Mouse (Mus musculus) spleen, adult 18-20 months (tissue): Measurements from ENCODE around the gene Esrra.

ENCODE experiments used
- DNase-seq, 2 experiments: peaks; one replicate each; pipeline ENCODE4 v3.0.0; 2022; ENCODE audit warnings: mixed read lengths in 2 of 2

The Esrra gene

DNA sequence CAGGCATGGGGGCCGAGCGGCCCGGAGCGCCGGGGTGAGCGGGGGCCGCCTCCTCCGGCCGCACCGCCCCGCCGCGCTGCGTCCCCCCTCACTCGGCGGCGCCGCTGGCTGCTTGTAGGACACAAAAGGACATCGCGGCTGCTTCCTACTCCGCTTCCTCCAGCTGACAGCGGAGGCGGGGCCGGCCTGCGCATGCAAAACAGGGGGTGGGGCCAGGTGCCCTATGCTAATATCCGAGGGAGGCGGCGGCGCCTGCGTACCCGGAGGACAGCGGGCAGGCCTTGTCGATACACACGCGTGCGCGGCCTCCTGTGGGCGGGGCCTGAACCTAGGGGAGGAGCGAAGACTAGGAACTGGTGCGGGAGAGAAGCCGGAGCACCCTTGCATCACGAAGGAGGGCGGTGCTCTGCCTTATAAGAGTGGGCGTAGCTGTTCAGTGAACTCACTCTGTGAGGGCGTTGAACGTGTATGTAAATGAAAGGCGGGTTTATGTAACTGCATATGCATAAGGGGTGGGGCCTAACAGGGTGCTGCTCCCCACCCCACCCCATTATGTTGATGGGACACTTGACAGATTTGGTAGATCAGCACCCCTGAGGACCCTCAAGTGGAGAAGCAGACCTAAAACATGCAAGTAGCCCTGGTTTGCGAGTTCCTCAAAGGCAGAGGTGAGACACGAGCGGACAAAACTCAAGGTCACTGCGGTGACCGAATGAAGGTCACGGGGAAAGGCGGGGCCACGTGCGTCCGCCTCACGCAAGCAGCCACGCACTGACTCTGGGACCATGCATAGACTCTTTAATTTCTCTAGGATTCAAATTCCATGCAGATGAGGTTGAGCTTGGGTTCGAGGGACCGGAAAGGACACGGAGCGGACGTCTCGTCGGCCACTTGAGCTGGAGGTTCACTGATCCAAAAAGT, at the start of gene Esrra:
TSS of gene Esrra (minus strand) at position 167 of the 921 bp plus-strand sequence.
- peak; percentile 100 for DNase-seq

DNA sequence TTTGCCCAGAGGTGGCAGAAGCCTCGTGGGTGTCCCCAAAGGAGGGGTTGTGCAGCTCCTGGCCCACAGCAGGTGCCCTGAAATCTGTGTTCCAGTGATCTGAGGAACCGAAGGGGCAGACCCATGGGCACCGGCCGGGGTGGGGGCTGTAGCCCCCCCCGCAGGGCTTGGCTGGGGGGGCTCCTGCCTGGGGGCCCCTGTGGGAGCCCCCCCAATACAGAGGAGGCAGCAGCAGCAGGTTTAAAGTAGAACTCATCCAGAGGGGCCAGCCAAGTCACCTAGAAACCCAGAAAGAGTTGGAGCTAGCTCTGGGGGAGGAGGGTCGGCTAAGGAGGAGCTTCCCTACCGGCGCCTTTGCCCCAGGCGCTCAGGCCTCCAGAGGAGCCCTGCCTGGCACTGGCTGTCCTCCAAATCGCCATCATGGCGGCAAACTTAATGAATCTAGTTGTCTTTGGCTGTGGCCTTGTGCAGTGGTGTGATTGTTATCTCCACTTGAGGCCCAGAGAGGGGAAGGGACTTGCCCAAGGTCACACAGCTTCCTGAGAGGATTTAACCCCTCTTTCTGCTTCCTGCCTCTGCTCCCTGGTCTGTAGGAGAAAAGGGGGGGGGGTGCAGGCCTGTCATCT, 49.0 kb upstream of the Esrra start:
- DNase-seq, result no peak

DNA sequence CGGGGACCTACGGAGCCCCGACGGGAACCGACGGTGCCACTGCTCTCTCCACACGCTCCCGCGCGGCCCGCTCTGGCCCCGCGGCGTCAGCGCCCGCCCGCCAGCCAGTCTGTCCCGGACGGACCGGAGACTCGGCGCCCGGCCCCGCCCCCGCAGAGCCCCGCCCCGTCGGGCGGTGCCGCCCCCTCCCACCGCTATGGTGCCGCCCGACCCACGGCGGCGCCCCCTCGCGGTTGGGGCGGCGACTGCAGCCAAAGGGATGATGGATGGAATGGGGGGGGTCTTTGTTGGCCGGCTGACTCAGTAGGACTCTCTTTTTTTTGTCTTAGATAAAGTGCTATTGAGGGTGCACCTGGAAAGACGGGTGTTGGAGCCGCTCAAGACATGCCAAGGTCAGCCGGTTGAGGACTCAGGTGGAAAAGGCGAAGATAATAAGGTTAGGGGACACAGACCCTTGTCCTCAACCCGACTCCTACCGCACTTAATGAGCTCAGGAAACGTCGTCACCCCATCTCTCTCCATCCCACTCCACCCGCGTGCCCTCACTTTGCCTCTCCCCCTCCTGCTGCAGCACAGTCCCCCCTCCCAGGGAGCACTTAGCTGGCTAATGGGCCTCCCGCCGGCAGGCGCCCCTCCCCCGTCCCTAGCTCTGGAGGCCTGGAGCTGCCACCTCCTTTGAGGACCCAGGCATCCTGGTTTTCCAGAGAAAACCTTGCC, 48.2 kb upstream of the Esrra start:
- peak; percentile 66 to 78 for DNase-seq

DNA sequence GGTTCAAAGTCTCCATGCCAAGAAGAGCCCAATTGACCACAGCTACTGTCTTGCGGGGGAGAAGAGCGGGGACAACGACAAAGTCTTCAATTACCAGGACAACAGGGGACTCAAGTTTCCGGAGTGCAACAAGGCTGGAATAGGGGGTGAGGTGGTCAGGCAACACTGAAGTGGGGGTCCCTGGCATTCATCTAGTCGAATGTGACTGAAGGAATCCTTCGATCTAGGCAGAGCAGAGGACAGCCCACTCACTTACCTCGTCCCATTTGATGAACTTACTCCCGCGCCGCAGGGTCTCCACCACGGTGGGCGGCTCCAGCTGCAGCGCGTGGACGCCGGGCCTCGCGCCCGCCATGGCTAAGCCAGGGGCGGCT, 47.7 kb upstream of the Esrra start:
- DNase-seq, result no peak

DNA sequence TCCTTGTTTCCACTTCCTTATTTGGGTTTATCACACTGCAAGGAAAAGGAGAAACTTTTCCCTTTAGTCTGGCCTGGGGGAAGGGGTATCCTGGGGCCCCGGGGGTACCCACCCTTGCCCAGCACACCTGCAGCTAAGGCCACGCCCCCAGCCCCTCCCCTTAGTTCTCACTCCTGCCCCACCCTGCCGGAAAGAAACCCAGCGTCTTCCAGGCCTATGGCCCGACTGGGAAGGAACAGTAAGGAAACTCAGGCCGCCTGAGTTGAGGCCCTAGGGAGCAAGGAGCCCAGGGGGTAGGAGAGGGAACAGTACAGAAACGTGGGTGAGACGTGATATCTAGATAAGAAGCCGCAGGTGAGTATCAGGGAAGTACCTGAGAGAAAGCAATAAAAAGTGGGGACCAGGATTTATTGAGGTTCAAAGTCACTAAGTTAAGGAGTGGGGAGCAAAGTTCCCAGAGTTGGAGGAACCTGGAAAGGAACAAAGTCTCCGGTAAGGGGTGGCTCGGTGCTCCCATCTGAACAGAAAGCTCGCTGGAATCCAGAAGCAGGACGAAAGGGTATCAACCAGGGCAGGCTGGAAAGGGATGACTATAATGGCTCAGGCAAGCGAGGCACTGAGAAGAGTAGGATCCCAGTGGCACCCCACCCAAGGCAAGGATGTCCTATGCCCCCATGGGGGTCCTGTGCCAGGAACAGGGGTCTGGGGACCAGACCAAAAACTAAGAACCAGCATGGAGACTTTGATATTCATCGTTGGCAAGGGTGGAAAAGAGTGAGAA, 47.1 kb upstream of the Esrra start:
- DNase-seq, result no peak

DNA sequence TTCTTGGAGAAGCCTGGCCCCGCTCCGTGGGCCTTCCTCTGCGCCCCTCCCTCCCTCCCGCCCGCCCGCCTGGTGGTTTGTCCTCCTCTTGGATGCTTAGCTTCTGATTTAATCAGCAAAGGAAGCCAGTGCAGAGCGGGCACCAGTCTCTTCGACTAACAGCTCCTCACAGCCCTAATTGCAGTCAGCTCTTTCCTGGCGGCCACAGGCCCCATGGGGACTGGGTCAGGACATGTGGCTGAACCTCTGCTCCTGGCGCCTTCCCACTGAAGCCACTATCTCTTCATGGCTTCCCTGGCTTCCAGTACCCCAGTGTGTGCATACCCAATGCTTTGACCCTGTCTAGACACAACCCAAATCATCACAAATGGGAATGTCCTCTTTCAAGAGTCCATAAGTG, 34.8 kb upstream of the Esrra start:
- no peak for DNase-seq

DNA sequence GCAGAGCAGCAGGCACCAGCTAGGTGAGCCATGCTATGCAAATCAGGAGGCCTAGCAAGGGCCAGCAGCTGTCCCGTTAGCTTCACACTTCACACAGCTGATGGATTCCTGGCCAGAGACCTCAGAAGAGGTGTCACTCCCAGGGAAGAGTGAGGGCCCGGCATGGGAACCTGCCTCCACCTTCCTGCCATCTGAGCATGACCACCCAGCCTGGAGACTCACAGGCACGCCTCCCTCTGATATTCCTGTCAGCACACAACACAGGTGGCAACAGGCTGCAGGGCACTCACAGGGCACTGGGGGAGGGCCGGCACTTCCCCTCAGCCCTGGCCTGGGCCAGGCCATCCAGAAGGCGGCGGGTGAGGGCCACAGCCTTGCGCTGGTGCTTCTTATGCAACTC, 33.8 kb upstream of the Esrra start:
- DNase-seq, result no peak

DNA sequence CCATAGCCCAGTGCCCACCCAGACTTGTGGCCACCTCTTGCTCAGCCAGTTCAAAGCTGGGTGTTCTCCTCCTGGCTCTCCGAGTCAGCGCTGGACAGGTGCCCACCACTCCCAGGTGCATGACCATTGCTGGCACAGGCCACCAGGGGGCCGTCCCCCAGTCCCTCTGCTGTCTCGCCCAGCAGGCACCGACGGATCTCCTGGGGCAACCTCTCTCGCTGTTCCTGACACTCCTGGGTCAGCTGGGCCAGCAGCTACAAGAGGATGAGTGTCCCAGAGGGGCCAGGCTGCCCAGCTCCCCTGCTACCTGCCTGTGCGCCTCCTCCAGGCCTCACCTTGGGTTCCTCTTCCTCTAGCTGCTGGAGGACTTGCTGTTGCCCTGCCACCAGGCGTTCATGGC, 32.4 kb upstream of the Esrra start:
- DNase-seq, result no peak

DNA sequence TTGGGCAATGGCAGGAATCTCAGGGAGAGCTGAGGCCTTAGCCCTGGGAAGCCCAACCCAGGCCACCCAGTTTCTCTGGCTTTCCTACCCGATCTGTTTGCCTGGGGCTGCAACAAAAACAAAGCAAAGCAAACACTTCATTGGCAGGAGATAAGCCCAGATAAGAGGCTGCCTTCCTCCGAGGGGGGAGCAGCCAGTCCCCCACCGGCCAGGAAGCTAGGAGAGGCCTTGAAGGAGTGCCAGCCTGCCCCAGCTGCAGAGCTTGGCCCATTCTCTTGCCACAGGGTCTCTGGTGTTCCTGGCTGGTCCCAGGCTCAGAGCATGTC, 31.1 kb upstream of the Esrra start:
- no peak for DNase-seq

DNA sequence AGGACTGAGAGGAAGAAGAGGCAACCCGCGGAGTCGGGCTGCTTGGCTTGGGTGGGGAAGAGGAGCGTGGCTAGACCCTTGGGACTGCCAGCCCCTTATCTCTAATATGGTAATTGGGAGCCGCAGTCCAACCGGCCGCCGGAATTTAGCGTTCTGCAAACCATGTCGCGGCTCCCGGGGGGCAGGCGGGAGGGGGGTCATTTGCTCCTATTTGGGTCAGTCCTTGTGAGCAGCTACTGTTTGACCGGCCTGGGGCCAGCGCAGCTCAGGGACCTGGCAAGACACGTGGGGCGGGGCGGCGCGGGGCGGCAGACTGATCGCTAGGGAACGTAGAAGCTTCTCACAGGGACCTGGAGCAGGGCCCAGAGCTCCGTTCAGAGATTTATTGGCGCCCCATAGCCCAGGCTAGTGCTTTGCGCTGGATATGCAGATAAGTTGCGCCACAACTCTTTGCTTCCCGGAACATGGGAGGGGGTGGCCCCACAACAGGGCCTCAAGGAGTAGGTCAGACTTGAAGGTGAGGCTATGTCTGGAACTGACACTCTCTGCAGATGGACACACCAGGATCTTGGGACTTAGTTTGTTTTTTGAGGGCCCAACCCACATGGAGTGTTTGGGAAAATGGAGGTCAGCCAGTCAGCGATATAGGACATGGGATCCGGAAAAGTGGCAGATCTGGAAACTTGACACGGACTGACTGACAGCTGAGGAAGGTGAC, 30.5 kb upstream of the Esrra start:
- DNase-seq, result peak; percentile 45 to 66

DNA sequence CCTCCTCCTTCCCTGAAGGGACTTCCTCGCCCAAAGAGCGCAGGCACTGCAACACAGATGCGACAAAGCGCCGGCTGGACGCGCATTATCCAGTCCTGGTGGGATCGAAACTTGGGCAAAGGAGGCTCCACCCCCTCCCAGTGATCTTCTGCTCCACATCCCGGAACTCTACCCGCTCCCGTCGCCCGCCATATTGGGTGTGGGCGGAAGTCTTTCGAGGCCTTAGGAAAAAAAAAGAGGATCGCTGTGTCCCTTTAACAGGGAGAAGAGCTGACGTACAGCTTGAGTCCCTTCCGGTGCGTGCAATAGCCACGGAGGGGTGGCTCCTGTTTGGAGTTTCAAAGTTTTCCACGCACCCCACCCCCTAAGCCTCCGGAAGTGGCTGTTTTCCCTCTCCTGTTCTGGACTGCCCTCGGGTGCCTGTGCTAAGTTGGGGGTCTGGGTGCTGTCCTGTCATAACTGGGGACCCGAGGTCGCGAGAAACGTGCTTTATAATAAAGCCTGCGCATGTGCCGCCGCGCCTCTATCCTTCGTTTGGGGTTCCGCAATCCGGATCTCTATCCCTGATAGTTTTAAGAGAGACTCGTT, 29.9 kb upstream of the Esrra start:
- peak; percentile 74 to 81 for DNase-seq

DNA sequence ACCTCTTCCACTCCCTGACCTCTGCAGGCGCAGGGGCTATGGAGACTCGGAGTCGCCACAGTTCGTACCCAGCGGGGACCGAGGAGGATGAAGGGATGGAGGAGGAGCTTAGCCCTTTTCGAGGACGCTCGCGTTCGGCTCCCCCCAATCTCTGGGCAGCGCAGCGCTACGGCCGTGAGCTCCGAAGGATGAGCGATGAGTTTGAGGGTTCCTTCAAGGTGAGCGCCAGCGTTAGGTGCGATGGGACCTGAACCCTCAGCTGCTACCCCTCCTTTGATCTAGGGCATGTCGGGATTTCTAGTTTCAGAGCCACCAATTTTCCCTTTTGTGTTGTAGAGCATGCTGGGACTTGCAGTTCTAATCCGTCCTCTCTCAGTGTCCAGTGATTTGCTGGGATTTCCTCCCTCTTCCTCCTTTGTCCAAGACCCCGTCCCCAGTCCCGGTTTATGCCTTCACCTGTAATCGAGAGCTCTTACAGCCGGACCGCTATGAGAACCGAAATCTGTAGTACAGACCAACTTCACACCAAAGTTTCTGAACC, 29.1 kb upstream of the Esrra start:
- DNase-seq, result peak in 1 of 2 experiments; percentile 44

DNA sequence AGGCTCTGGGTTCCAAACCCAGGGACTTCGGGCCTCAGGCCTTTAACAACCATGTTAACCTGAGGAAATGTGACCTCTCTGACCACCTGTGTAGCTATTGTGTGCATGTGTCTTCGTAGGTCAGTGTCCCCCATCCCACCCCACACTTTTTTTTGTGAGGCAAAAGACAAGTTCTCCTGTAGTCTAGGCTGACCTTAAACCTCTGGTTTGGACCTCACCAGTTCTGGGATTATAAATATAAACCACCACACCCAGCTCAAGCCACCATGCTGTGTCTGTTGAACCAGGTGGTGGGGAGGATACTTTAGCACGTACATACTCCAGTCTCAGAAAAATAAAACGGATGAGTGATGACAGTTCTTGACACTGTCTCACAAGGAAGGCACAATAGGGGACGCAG, 28.3 kb upstream of the Esrra start:
- DNase-seq, result no peak

DNA sequence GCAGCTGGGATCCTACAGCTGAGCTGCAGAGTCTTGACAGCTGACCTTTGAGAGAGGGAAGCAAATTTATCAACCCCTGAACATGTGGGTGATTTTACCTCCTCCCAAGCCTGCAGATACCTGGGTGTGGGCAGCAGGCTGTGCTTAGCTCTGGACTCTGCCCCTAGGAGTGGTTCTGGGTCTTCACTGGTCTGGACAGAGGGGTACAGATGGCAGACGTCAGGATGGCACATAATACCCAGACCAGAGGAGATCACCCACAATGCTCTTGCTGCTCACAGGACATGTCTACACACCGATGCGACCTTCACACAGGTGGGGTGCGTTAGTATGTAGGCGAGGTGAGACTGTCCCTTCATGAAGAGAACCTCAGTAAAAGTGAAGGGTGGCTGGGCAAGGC, 27.9 kb upstream of the Esrra start:
- DNase-seq, result no peak

DNA sequence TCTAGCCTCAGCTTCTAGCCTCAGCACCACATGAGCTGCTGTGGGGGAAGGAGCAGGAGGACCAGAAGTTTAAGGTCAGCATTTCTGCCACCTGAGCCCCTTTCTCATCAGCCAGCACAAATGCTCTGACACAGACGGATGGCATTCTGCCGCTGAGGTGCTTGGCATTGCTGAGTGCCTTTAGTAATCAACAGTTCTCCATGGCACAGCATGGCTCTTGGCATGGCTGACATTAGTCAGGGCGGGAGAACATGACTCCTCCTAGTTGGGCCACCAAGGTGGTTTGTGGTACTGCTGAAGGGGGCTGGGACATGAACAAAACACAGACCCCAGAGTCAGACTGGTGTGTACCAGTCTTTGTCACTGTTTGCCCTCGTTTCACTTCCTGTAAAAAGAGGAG, 26.6 kb upstream of the Esrra start:
- DNase-seq, result no peak

DNA sequence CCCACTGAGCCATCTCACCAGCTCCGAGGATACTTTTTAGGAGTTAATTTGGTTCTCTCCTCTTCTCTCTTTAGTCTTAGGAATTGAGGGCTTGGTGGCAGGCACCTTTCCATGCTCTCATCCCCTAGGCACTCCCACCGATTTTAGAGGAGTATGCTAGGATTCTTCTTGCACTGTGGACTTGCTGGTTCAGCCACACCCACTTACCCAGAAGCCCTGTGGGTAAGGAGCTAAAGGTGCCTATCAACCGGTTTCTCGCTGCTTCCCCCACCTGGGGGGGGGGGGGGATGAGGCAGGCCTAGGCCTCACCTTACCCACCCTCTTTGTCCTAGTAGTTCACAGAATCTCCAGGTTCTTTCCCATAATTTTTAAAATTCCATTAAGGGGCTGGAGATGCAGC, 26.1 kb upstream of the Esrra start:
- no peak for DNase-seq

DNA sequence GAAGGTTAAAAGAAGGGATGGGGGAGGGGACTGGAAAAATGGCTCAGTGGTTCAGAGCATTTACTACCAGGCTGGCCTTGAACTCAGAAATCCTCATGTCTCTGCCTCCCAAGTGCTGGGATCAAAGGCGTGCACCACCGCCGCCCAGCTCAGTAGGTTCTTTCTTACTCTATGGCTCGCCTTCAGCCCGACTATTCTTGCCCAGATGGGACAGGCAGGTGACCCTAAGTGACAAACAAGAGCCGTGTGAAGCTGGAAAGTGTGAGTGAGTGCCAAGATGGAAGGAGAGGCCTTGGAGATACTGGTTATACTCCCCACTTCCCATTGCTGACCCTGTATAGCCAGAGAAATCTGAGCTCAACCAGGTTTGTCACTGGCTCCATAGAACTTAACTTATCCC, 22.1 kb upstream of the Esrra start:
- no peak for DNase-seq

DNA sequence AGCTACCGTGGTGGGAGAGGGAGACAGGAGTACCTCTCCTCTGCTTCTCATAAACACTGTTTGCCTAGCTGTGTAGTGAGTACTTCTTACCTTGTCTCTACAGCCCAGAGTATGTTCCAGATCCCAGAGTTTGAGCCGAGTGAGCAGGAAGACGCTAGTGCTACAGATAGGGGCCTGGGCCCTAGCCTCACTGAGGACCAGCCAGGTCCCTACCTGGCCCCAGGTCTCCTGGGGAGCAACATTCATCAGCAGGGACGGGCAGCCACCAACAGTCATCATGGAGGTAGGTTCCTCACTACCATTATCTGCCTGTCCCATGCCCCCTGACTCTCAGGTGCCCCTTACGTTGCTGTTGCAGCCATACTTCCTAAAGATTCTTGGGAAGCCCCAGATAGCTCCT, 21.2 kb upstream of the Esrra start:
- DNase-seq, result no peak

DNA sequence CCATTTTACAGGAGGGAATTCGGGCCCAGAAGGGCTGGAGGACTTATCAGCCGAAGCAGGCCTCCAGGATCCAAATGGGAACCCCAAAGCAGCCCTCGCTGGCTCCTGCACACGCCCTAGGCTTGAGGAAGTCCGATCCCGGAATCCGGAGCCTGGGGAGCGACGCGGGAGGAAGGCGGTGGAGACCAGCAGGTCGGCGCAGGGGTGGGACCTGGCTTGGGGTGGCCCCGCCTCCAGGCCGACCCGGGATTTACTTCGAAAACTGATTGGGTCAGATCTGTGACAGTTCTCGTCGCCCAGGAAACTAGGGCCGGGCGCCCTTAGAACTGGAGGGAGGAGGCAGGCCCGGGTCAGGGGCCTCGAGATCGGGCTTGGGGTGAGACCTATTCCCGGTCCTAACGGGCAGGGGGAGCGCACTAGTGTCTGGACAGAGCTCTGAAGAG, 20.7 kb upstream of the Esrra start, which contains the start of gene Gpr137:
TSS of gene Gpr137 (minus strand) at position 232 of the 443 bp plus-strand sequence.
- peak; percentile 91 for DNase-seq

DNA sequence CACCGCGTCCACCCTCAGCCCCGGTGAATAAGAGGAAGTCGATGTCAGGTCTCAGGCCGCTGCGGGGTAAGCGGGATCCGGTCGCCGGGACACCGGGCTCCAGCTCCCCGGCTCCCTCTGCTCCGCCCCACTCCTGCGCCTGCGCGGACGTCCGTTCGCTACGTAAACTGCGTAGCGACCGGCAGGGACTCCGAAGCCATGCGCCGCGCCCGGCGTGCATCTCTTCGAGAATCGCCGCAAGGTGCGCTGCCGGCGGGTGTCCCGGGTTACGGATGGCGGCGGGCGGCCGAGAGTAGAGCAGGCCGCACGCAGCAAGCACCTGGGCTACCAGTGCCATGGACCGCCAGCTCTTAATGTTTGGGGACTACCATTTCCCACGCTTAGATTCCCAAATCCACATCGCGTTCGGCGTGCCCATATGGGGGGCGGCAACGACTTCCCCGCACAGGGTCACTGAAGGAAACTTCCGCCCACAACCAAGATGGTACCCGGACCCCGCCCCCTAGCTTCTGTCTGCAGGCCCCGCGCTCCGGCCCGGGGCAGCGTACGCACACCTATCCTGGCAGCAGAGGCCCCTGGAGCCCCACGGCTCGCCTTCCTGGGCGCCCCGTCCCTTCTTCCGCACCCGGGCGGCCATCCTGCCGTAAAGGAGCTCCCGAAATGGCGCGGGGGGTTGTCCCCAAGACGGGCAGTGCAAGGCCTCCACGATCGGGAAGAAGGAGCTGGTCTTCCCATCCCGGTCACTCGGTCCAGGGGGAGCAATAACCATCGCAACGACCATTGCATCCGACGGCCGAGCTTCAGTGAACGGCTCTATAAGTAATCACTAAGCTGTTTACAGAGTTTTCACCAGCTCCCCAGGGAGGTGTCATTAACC, 20.0 kb upstream of the Esrra start, which contains the start of gene Bad:
TSS of gene Bad (plus strand) at position 490 of the 877 bp plus-strand sequence.
- peak; percentile 88 to 94 for DNase-seq
